Mouse (Mus musculus): ENCODE results near the gene Zfp42. TPM values are rescaled to one million over a fixed set of nuclear protein-coding genes. Genes with fewer than 3 reads are reported as not detected.
"Not testable (repeated sequence)": the region's sequence is repeated elsewhere in the genome, so short reads cannot be mapped to it uniquely, and the experiment has no call there.

Zfp42 gene
- not detected in 2 replicates for polyA plus RNA-seq (2012; rRNA removed)

DNA sequence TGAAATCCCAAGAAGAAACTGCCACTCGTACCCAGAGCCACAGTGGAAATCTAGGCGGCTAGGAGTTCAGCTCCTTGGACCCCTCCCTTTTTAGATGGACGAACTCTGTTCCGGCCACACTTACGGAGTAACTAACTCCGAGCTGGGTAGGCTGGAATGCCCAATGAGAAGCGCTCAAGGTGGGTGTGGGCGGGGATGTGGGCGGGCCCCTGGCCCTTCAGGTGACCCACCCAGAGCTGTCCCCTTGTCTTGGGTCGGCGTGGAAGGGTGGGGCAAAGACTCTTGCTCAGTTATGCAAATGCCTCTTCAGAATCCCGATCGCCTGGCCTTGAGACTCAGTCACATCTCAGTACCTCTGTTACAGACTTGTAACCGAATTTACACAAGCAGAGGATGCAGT lies at the start of gene Zfp42:
Zfp42 (minus strand) TSS at position 85 of the 400 bp plus-strand sequence.
- no peak for TF ChIP-seq POLR2A (IDR thresholded peaks at IDR 0.05; ENCODE audit: borderline replicate concordance, extremely low read depth, low read depth, low read length)
- no peak for TF ChIP-seq CTCF (IDR thresholded peaks at IDR 0.05; ENCODE audit: insufficient read depth, low read length)
- Histone ChIP-seq H3K4me3 (replicated peaks; ENCODE audit: extremely low read depth, low read depth, low read length) (no peak within 1 kb of the TSS), H3K4me1 (ENCODE audit: control insufficient read depth, insufficient read depth, low read length) (no peaks in the 10 kb centered on the region)
- no peak for DNase-seq
- 50% methylated on average over 14 of the region's 14 CpGs for WGBS

DNA sequence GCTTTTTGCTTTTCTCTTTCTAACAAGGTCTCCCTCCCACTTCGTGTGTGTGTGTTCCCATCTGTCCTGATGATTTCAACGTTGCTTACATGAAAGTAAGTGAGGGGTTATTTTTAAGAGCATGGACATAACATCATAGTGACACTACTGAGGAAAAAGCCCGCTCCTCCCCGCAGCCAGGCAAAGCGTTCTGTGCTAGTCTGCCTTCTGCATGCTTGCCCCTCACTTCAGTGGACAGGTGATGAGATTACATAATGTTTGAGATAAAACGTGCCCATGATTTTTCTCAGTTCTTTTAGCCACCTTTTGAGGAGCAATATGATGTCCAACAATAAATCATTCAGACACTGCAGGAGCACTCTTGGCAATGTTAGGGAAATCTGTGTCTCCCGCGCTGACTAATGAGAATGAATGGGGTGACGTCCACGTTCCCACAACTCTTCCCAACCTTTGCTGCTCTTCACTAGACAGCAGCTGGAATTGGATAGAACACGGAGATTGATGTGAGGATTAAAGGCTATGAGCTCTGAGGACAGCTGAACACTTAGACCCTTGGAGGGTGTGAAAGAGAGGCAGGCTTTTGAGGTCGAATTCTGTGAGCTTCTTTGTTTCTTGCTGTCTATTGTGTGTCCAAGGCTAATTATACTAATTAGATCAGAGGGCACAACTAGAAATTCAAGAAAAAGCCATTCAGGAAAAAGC lies 49.4 kb upstream of the Zfp42 start:
- TF ChIP-seq POLR2A (IDR thresholded peaks at IDR 0.05; ENCODE audit: borderline replicate concordance, extremely low read depth, low read depth, low read length) = no peak
- TF ChIP-seq CTCF (IDR thresholded peaks at IDR 0.05; ENCODE audit: insufficient read depth, low read length) = no peak
- DNase-seq = no peak
- 58% methylated on average over 12 of the region's 12 CpGs for WGBS
- Histone ChIP-seq H3K4me3 (replicated peaks; ENCODE audit: extremely low read depth, low read depth, low read length) (no peak overlapping the region), H3K4me1 (ENCODE audit: control insufficient read depth, insufficient read depth, low read length) (no peaks in the 10 kb centered on the region)

DNA sequence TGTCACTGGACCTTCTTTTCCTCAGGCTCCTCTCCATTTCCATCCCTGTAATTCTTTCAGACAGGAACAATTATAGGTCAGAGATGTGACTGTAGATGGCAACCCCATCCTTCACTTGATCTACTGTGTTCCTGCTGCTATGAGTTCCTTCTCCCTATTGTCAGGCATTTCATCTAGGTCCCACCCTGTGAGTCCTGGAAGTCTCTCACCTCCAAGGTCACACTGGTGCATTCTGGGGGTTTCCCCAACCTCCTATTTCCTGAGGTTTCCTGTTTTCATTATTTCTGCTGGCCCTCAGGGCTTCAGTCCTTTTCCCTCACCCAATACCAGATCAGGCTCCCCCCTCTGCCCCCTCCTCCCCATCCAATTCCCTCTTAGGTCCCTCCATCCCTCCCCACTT lies 45.5 kb upstream of the Zfp42 start:
- H3K4me3 ChIP-seq (replicated peaks; ENCODE audit: extremely low read depth, low read depth, low read length); DNase-seq; H3K4me1 ChIP-seq (ENCODE audit: control insufficient read depth, insufficient read depth, low read length): not testable (repeated sequence)

DNA sequence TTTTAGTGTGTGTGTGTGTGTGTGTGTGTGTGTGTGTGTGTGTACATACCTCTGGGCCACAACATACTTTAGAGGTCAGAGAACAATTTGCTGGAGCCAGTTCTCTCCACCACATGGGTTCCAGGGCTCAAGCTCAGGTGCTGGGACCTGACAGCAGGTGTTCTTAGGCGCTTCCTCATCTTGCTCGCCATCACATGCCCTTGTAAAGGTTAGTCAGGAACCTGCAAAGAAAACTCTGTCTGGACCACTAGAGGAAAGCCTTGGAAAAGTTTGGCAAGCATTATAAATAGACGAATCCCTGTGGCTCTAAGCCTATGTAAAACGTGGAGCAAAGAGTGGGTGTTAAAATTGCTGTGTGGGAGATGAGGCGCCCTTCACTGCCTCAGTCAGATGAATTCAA lies 31.8 kb upstream of the Zfp42 start:
- no peak for DNase-seq
- Histone ChIP-seq H3K4me1 (ENCODE audit: control insufficient read depth, insufficient read depth, low read length) (no peaks in the 10 kb centered on the region), H3K4me3 (replicated peaks; ENCODE audit: extremely low read depth, low read depth, low read length) (no peak overlapping the region)
- WGBS = 75% methylated on average over 5 of the region's 5 CpGs
- no peak for TF ChIP-seq POLR2A (IDR thresholded peaks at IDR 0.05; ENCODE audit: borderline replicate concordance, extremely low read depth, low read depth, low read length)
- TF ChIP-seq CTCF (IDR thresholded peaks at IDR 0.05; ENCODE audit: insufficient read depth, low read length) = no peak

DNA sequence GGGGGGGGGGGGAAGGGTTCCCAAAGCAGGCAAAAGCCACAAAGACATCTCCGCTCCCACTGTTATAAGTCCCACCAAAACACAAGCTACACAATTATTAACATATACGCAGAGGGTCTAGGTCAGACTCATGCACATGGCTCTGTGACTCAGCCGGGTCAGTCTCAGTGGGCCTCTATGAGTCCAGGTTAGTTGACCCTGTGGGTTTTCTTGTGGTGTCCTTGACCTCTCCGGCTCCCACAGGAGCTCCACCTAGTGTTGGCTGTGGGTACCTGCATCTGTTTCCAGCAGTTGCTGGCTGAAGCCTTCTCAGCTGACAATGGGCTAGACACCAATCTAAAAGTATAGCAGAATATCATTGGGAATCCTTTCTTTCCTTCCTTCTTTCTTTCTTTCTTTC lies 26.7 kb upstream of the Zfp42 start:
- WGBS = 59% methylated on average over 4 of the region's 4 CpGs
- peak; percentile 12 for DNase-seq

DNA sequence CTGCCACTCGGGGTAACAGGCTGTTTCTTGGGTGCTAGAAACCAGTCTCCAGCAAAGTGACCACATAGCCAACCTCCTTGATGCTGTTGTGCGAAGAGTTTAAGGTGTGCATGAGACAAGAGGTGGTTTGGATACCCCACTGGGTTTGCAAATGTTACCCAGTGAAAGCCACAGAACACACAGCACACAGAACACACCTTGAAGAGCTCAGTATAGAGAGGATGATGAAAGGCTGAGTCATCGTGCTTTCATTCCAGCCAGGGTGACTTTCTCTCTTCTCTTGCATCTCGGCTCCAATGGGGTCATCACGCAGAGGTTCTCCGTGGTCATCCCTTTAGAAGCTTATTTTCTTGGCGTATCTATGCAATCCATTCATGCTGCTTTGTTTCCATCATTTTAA lies 24.9 kb upstream of the Zfp42 start:
- TF ChIP-seq POLR2A (IDR thresholded peaks at IDR 0.05; ENCODE audit: borderline replicate concordance, extremely low read depth, low read depth, low read length) (no peak), CTCF (IDR thresholded peaks at IDR 0.05; ENCODE audit: insufficient read depth, low read length) (no peak)
- DNase-seq = no peak
- 91% methylated on average over 7 of the region's 7 CpGs for WGBS
- no peaks in the 10 kb centered on the region for H3K4me1 ChIP-seq (ENCODE audit: control insufficient read depth, insufficient read depth, low read length)
- no peak overlapping the region for H3K4me3 ChIP-seq (replicated peaks; ENCODE audit: extremely low read depth, low read depth, low read length)

More for the DNA sequence above, 26.7 kb upstream of the Zfp42 start:
- TF ChIP-seq CTCF (IDR thresholded peaks at IDR 0.05; ENCODE audit: insufficient read depth, low read length) = peak; percentile 60
- no peak for TF ChIP-seq POLR2A (IDR thresholded peaks at IDR 0.05; ENCODE audit: borderline replicate concordance, extremely low read depth, low read depth, low read length)
- Histone ChIP-seq H3K4me3 (replicated peaks; ENCODE audit: extremely low read depth, low read depth, low read length) (no peak overlapping the region), H3K4me1 (ENCODE audit: control insufficient read depth, insufficient read depth, low read length) (no peaks in the 10 kb centered on the region)

DNA sequence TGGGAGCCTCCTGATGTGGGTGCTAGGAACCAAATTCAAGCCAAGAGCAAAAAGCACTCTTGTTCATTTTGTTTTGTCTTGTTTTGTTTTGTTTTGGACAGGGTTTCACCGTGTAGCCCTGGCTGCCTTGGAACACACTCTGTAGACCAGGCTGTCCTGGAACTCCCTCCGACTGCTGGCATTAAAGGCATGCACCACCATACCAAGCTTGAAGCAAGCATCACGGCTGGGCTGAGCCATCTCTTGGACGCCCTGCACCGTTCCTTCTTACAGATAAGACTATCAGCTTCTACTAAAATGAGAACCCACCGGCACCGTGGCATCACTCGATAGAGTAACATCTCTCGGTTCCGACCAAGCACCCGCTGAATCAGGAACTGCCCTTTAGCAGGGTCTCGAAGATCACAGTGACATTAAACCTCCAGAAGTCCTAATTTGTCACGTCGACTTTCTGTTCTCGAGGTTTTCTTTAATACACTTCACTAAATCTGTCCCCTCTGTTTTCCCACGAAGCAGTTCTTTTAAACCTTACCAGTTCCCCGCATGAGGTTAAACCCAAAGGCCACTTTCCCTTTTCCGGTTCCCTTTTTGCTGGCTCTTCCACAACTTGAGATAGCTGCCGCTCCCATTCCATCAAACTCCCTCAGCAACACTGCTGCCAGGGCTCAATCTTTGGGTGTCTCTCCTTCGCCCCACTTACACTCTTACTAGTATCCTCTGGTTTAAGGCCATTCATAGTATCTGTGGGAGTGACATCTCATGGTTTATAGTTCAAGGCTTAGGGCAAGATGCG lies 23.3 kb upstream of the Zfp42 start:
- TF ChIP-seq CTCF (IDR thresholded peaks at IDR 0.05; ENCODE audit: insufficient read depth, low read length) = no peak
- TF ChIP-seq POLR2A (IDR thresholded peaks at IDR 0.05; ENCODE audit: borderline replicate concordance, extremely low read depth, low read depth, low read length) = no peak

DNA sequence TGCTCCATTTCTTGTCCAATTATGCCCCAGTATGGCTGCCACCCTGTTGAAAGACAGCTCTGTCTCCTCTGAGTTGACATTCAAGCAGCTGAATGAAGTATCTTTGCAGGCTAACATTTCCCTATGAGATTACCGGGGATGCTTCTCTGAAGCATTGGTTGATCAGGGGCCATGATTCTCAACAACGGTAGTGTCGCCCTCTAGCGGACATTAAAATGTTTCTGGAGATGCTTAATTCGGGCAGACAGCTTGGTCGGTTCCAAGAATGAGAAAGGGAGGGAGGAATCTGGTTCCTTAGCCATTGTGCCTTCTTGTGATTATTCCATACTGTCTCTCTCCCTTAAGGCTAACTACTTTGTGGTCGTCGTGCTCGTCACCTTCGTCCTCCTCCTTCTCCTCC lies 21.9 kb upstream of the Zfp42 start:
- no peak for DNase-seq
- no peaks in the 10 kb centered on the region for H3K4me1 ChIP-seq (ENCODE audit: control insufficient read depth, insufficient read depth, low read length)
- no peak for TF ChIP-seq POLR2A (IDR thresholded peaks at IDR 0.05; ENCODE audit: borderline replicate concordance, extremely low read depth, low read depth, low read length)
- TF ChIP-seq CTCF (IDR thresholded peaks at IDR 0.05; ENCODE audit: insufficient read depth, low read length) = no peak
- 83% methylated on average over 10 of the region's 10 CpGs for WGBS
- H3K4me3 ChIP-seq (replicated peaks; ENCODE audit: extremely low read depth, low read depth, low read length) = no peak overlapping the region

More for the DNA sequence above, 23.3 kb upstream of the Zfp42 start:
- DNase-seq = no peak
- 92% methylated on average over 21 of the region's 21 CpGs for whole genome bisulfite sequencing
- Histone ChIP-seq H3K4me1 (ENCODE audit: control insufficient read depth, insufficient read depth, low read length) (no peaks in the 10 kb centered on the region), H3K4me3 (replicated peaks; ENCODE audit: extremely low read depth, low read depth, low read length) (no peak overlapping the region)

DNA sequence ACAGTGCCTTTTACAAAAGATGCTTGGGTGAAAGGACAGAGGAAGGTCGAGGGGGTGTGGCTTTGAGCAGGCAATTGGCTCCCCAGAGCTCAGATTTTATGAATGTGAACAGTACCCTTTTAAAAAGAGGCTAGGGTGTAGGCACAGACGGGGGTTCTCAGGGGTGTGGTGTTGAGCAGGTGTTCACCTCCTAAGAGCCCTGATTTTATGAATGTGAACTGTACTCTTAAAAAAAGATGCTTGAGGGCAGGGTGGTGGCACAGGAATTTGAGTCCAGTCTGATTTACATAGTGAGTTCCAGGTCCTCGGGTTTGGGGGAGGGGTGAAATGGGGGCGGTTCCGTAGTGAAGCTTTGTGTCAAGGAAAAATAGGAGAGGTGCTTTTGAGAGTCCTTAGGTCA lies 14.0 kb upstream of the Zfp42 start:
- no peak for TF ChIP-seq CTCF (IDR thresholded peaks at IDR 0.05; ENCODE audit: insufficient read depth, low read length)
- no peak for TF ChIP-seq POLR2A (IDR thresholded peaks at IDR 0.05; ENCODE audit: borderline replicate concordance, extremely low read depth, low read depth, low read length)
- Histone ChIP-seq H3K4me1 (ENCODE audit: control insufficient read depth, insufficient read depth, low read length) (no peaks in the 10 kb centered on the region), H3K4me3 (replicated peaks; ENCODE audit: extremely low read depth, low read depth, low read length) (no peak overlapping the region)
- DNase-seq = no peak
- WGBS = 75% methylated on average over 5 of the region's 5 CpGs

DNA sequence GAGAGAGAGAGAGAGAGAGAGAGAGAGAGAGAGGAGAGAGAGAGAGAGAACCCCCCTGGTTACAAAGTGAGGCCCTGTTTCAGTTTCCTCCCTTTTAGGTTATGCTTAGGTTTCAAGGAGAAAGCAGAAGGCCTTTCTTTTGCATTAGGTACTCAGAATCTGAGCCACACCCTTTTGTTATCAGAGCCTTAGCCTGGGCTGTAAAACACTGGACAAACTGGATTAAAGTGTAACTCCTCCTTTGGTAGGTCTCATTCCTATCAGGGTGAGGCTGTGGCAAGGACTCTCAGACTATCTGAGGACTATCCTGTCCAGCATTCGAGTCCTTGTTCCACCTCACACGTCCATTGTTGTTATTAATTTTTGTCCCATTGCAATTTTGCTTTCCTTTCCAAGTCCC lies 1.4 kb upstream of the Zfp42 start:
- Histone ChIP-seq H3K4me3 (replicated peaks; ENCODE audit: extremely low read depth, low read depth, low read length) (no peak overlapping the region), H3K4me1 (ENCODE audit: control insufficient read depth, insufficient read depth, low read length) (no peaks in the 10 kb centered on the region)
- WGBS = 73% methylated on average over 2 of the region's 2 CpGs
- no peak for DNase-seq
- no peak for TF ChIP-seq POLR2A (IDR thresholded peaks at IDR 0.05; ENCODE audit: borderline replicate concordance, extremely low read depth, low read depth, low read length)
- no peak for TF ChIP-seq CTCF (IDR thresholded peaks at IDR 0.05; ENCODE audit: insufficient read depth, low read length)
